Mouse (Mus musculus) heart, embryonic 16.5 days (tissue): Measurements from ENCODE around the gene Ppp1r12a. TPM values are rescaled to one million over a fixed set of nuclear protein-coding genes. Genes with fewer than 3 reads are reported as not detected.

Experiments used
- ATAC-seq: fragments of 200-750 bp; cut with Nextera tagmentation; replicated peaks from 2 replicates; pipeline ENCODE4 v1.8.0; 2017; ENCODE audit warnings: moderate number of reproducible peaks; ENCODE audit not compliant: insufficient read depth, low FRiP score; ENCODE audit errors: extremely low read depth
- H3K27ac ChIP-seq: fragments of 300-500 bp; sonication (generic); 2 replicates; pipeline ENCODE4 v1.5.1; 2014; ENCODE audit warnings: mild to moderate bottlenecking, low read length, control low read depth, moderate library complexity
- H3K27me3 ChIP-seq: fragments of 300-500 bp; sonication (generic); 2 replicates; pipeline ENCODE4 v1.6.1; 2014; ENCODE audit warnings: low read length, mixed read lengths; ENCODE audit not compliant: control insufficient read depth, insufficient read depth
- H3K36me3 ChIP-seq: fragments of 300-500 bp; sonication (generic); 2 replicates; pipeline ENCODE4 v1.6.1; 2014; ENCODE audit not compliant: control insufficient read depth, insufficient read depth
- H3K4me1 ChIP-seq: fragments of 300-500 bp; sonication (generic); 2 replicates; pipeline ENCODE4 v1.6.1; 2014; ENCODE audit warnings: low read length, mixed read lengths; ENCODE audit not compliant: control insufficient read depth, insufficient read depth
- H3K4me2 ChIP-seq: fragments of 300-500 bp; sonication (generic); 2 replicates; pipeline ENCODE4 v1.6.1; 2014; ENCODE audit warnings: low read depth, mild to moderate bottlenecking, control low read depth, low read length
- H3K4me3 ChIP-seq: fragments of 300-500 bp; sonication (generic); 2 replicates; pipeline ENCODE4 v1.5.1; 2014; ENCODE audit warnings: mild to moderate bottlenecking, control low read depth, low read length
- H3K9ac ChIP-seq: fragments of 300-500 bp; sonication (generic); 2 replicates; pipeline ENCODE4 v1.6.1; 2014; ENCODE audit warnings: low read length, control low read depth
- H3K9me3 ChIP-seq: fragments of 300-500 bp; sonication (generic); replicated peaks from 2 replicates; pipeline ENCODE4 v1.6.1; 2016; ENCODE audit warnings: low read length; ENCODE audit not compliant: control insufficient read depth
- WGBS: fragments of 180-500 bp; shearing (Covaris S2); extraction: QIAGEN DNeasy Blood & Tissue Kit; methylation state at CpG from one replicate; pipeline ENCODE4 v1.1.7; 2014; 5-methylcytosine and 5-hydroxymethylcytosine counted together
- polyA plus RNA-seq: library from polyadenylated mRNA; unstranded; fragments of >200 nt; fragmentation: Nextera tagmentation; extraction: Ambion mirVana; gene quantifications from 2 replicates; pipeline ENCODE4 v1.2.1, GENCODE M21; 2015

Ppp1r12a gene
- polyA plus RNA-seq, 1 experiment from 2014 or later: 95.4 TPM

DNA sequence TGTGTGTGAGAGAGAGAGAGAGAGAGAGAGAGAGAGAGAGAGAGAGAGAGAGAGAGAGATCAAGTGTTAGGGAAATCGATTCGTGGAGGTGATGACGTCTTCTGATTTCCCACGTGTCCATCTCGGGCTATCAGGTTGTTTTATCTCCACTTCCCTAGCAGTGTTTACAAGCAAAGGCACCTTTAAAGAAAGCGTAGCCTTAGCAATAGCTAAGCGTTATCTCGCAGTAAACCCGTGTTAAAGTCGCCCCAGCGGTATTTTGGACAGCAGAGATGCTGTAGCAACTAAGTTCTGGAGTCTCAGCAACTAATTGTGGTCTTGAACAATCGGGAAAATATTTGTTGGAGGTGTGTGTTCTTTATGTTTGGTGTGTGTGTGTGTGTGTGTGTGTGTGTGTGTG lies 171.6 kb downstream of the Ppp1r12a start:
- H3K27ac ChIP-seq: no peak overlapping the region
- no peak for ATAC-seq

More for the DNA sequence above, 171.6 kb downstream of the Ppp1r12a start:
- Histone ChIP-seq H3K9ac (peak overlapping the region; percentile 80), H3K36me3 (no peaks in the 10 kb centered on the region), H3K4me1 (peaks cover 8% of the 10 kb centered on the region), H3K9me3 (no peaks in the 10 kb centered on the region), H3K4me2 (peak overlapping the region; percentile 87), H3K4me3 (peak overlapping the region; percentile 90), H3K27me3 (peaks cover 5% of the 10 kb centered on the region)
- WGBS: 4% methylated on average over 12 of the region's 12 CpGs

Other genes starting within 250 kb of the Ppp1r12a start
- gene Pawr, start 169.9 kb downstream of the Ppp1r12a start, polyA plus RNA-seq: 4.1 and 6.2 TPM in 2 replicates